Mouse (Mus musculus): Measurements from ENCODE around the gene Rxfp4. TPM values are rescaled to one million over a fixed set of nuclear protein-coding genes. Genes with fewer than 3 reads are reported as not detected.

The Rxfp4 gene
- polyA plus RNA-seq, 1 experiment = 0.12 TPM

- DNase-seq (ENCODE audit: low read depth, low spot score) = no peak
- WGBS = 37% methylated on average over 6 of the region's 6 CpGs
Measured at GRCm38 (mm10) chr3:88653516-88654370, 801 bp upstream of the Rxfp4 start.

- 62% methylated on average over 18 of the region's 18 CpGs for WGBS
- no peak for DNase-seq (ENCODE audit: low read depth, low spot score)
Measured at GRCm38 (mm10) chr3:88651669-88652618, 998 bp downstream of the Rxfp4 start.

GRCm38 (mm10) chr3:88650713-88651504 is 2.0 kb downstream of the Rxfp4 start:
- DNase-seq (ENCODE audit: low read depth, low spot score) = no peak
- WGBS = 57% methylated on average over 13 of the region's 13 CpGs

GRCm38 (mm10) chr3:88649967-88650366 is 3.0 kb downstream of the Rxfp4 start:
- no peak for DNase-seq (ENCODE audit: low read depth, low spot score)
- WGBS = 95% methylated on average over 13 of the region's 13 CpGs

GRCm38 (mm10) chr3:88649186-88649585 is 3.8 kb downstream of the Rxfp4 start:
- DNase-seq (ENCODE audit: low read depth, low spot score) = no peak
- 59% methylated on average over 10 of the region's 10 CpGs for WGBS

- WGBS = 84% methylated on average over 12 of the region's 12 CpGs
- DNase-seq (ENCODE audit: low read depth, low spot score) = no peak
Measured at GRCm38 (mm10) chr3:88648452-88649168, 4.3 kb downstream of the Rxfp4 start.

GRCm38 (mm10) chr3:88647779-88648413 is 5.0 kb downstream of the Rxfp4 start:
- DNase-seq (ENCODE audit: low read depth, low spot score) = no peak
- WGBS = 85% methylated on average over 14 of the region's 14 CpGs

- 78% methylated on average over 3 of the region's 3 CpGs for WGBS
- DNase-seq (ENCODE audit: low read depth, low spot score) = no peak
Measured at GRCm38 (mm10) chr3:88647076-88647475, 5.9 kb downstream of the Rxfp4 start.

- WGBS = 79% methylated on average over 6 of the region's 6 CpGs
- DNase-seq (ENCODE audit: low read depth, low spot score) = no peak
Measured at GRCm38 (mm10) chr3:88646426-88646995, 6.4 kb downstream of the Rxfp4 start.

GRCm38 (mm10) chr3:88645937-88646336 is 7.0 kb downstream of the Rxfp4 start:
- 87% methylated on average over 12 of the region's 12 CpGs for WGBS
- DNase-seq (ENCODE audit: low read depth, low spot score) = no peak

- WGBS = 86% methylated on average over 5 of the region's 5 CpGs
Measured at GRCm38 (mm10) chr3:88643078-88643477, 9.9 kb downstream of the Rxfp4 start.

GRCm38 (mm10) chr3:88640676-88641075 is 12.3 kb downstream of the Rxfp4 start:
- 51% methylated on average over 1 of the region's 1 CpGs for WGBS
- no peak for DNase-seq (ENCODE audit: low read depth, low spot score)

More at GRCm38 (mm10) chr3:88643078-88643477, 9.9 kb downstream of the Rxfp4 start:
- no peak for DNase-seq (ENCODE audit: low read depth, low spot score)

GRCm38 (mm10) chr3:88639239-88639638 is 13.7 kb downstream of the Rxfp4 start:
- 93% methylated on average over 12 of the region's 12 CpGs for WGBS
- DNase-seq (ENCODE audit: low read depth, low spot score) = no peak

GRCm38 (mm10) chr3:88637134-88637533 is 15.8 kb downstream of the Rxfp4 start:
- DNase-seq (ENCODE audit: low read depth, low spot score) = no peak
- 94% methylated on average over 5 of the region's 5 CpGs for WGBS

GRCm38 (mm10) chr3:88636555-88636986 is 16.4 kb downstream of the Rxfp4 start:
- no peak for DNase-seq (ENCODE audit: low read depth, low spot score)
- 94% methylated on average over 8 of the region's 8 CpGs for WGBS

GRCm38 (mm10) chr3:88635506-88636275 is 17.3 kb downstream of the Rxfp4 start:
- no peak for DNase-seq (ENCODE audit: low read depth, low spot score)
- WGBS = 88% methylated on average over 19 of the region's 19 CpGs

GRCm38 (mm10) chr3:88633056-88633455 is 19.9 kb downstream of the Rxfp4 start:
- DNase-seq (ENCODE audit: low read depth, low spot score) = no peak
- 91% methylated on average over 10 of the region's 10 CpGs for WGBS
